Mouse (Mus musculus): ENCODE results near the gene Per3.
"Not testable (repeated sequence)": the region's sequence is repeated elsewhere in the genome, so short reads cannot be mapped to it uniquely, and the experiment has no call there.

Gene Per3

GRCm38 (mm10) chr4:151024152-151024551, 20.3 kb downstream of the Per3 start:
- DNase-seq (ENCODE audit: low read depth), result no peak

- not testable (repeated sequence) for DNase-seq (ENCODE audit: low read depth)
Observed at GRCm38 (mm10) chr4:151017356-151017755, 27.1 kb downstream of the Per3 start.

GRCm38 (mm10) chr4:151015946-151016345, 28.5 kb downstream of the Per3 start:
- DNase-seq (ENCODE audit: low read depth), result no peak

GRCm38 (mm10) chr4:151010316-151010715, 34.1 kb downstream of the Per3 start:
- no peak for DNase-seq (ENCODE audit: low read depth)

- DNase-seq (ENCODE audit: low read depth), result peak; percentile 23
Observed at GRCm38 (mm10) chr4:151006945-151007344, 37.5 kb downstream of the Per3 start.

GRCm38 (mm10) chr4:151005656-151006318, 38.7 kb downstream of the Per3 start:
- DNase-seq (ENCODE audit: low read depth), result no peak

GRCm38 (mm10) chr4:151001397-151001796, 43.1 kb downstream of the Per3 start:
- no peak for DNase-seq (ENCODE audit: low read depth)

- no peak for DNase-seq (ENCODE audit: low read depth)
Observed at GRCm38 (mm10) chr4:150998626-150999025, 45.8 kb downstream of the Per3 start.

GRCm38 (mm10) chr4:150996797-150997196, 47.7 kb downstream of the Per3 start, which contains the start of gene Uts2:
TSS of gene Uts2 (plus strand) at chr4:150997097.
- DNase-seq (ENCODE audit: low read depth), result no peak

GRCm38 (mm10) chr4:150990148-150990547, 54.3 kb downstream of the Per3 start:
- DNase-seq (ENCODE audit: low read depth), result peak; percentile 11

- no peak for DNase-seq (ENCODE audit: low read depth)
Observed at GRCm38 (mm10) chr4:150980153-150980552, 64.3 kb downstream of the Per3 start.

- DNase-seq (ENCODE audit: low read depth), result no peak
Observed at GRCm38 (mm10) chr4:150979455-150979854, 65.0 kb downstream of the Per3 start.

GRCm38 (mm10) chr4:150978156-150978910, 66.1 kb downstream of the Per3 start:
- no peak for DNase-seq (ENCODE audit: low read depth)

GRCm38 (mm10) chr4:150975145-150975544, 69.3 kb downstream of the Per3 start:
- no peak for DNase-seq (ENCODE audit: low read depth)

- no peak for DNase-seq (ENCODE audit: low read depth)
Observed at GRCm38 (mm10) chr4:150973264-150973663, 71.2 kb downstream of the Per3 start.

- no peak for DNase-seq (ENCODE audit: low read depth)
Observed at GRCm38 (mm10) chr4:150968956-150969355, 75.5 kb downstream of the Per3 start.

- DNase-seq (ENCODE audit: low read depth), result peak; percentile 43
Observed at GRCm38 (mm10) chr4:150966556-150966955, 77.9 kb downstream of the Per3 start.

GRCm38 (mm10) chr4:150965555-150965951, 78.9 kb downstream of the Per3 start:
- DNase-seq (ENCODE audit: low read depth), result no peak

GRCm38 (mm10) chr4:150964635-150965554, 79.6 kb downstream of the Per3 start:
- peak; percentile 79 for DNase-seq (ENCODE audit: low read depth)

GRCm38 (mm10) chr4:150963711-150964110, 80.8 kb downstream of the Per3 start:
- no peak for DNase-seq (ENCODE audit: low read depth)

GRCm38 (mm10) chr4:150962231-150962630, 82.2 kb downstream of the Per3 start:
- DNase-seq (ENCODE audit: low read depth), result no peak

- DNase-seq (ENCODE audit: low read depth), result no peak
Observed at GRCm38 (mm10) chr4:150958536-150958935, 85.9 kb downstream of the Per3 start.

Data from c-Kit-positive CD71-positive TER-119-negative erythroid progenitor cells, embryonic 14.5 days (primary cell).